Mouse (Mus musculus) ES-Bruce4 (cell line): ENCODE results near the gene Slmap. TPM values are rescaled to one million over a fixed set of nuclear protein-coding genes. Genes with fewer than 3 reads are reported as not detected.
A peak's percentile ranks its signal among the peaks of the same experiment; 100 is the strongest.

ENCODE experiments used
- H3K27ac ChIP-seq: 2 replicates; pipeline ENCODE4 v1.5.1; 2012; ENCODE audit warnings: low read length, inconsistent platforms; ENCODE audit not compliant: insufficient read depth
- H3K27me3 ChIP-seq: 2 replicates; pipeline ENCODE4 v1.6.1; 2012; ENCODE audit warnings: mild to moderate bottlenecking, low read length, inconsistent platforms; ENCODE audit not compliant: control insufficient read depth, poor library complexity, insufficient read depth, severe bottlenecking
- H3K36me3 ChIP-seq: 2 replicates; pipeline ENCODE4 v1.6.1; 2012; ENCODE audit warnings: inconsistent platforms, mild to moderate bottlenecking, low read length, moderate library complexity; ENCODE audit not compliant: control insufficient read depth, poor library complexity, insufficient read depth, severe bottlenecking
- H3K4me1 ChIP-seq: one replicate; pipeline ENCODE4 v1.8.1; 2011; ENCODE audit warnings: low read length; ENCODE audit not compliant: control insufficient read depth, insufficient read depth
- H3K4me3 ChIP-seq: 2 replicates; pipeline ENCODE4 v1.5.1; 2011; ENCODE audit warnings: low read depth, mild to moderate bottlenecking, low read length
- H3K9ac ChIP-seq: 2 replicates; pipeline ENCODE4 v1.6.1; 2012; ENCODE audit warnings: low read depth, mild to moderate bottlenecking, inconsistent platforms; ENCODE audit not compliant: poor library complexity, severe bottlenecking
- H3K9me3 ChIP-seq: replicated peaks from 2 replicates; pipeline ENCODE4 v1.6.1; 2012; ENCODE audit warnings: mild to moderate bottlenecking, low read length, inconsistent platforms; ENCODE audit not compliant: control insufficient read depth, poor library complexity, insufficient read depth, severe bottlenecking
- CTCF ChIP-seq: IDR thresholded peaks from one replicate; pipeline ENCODE4 v1.8.1; 2011; ENCODE audit warnings: low read depth, low read length
- EP300 ChIP-seq: IDR thresholded peaks from 2 replicates; pipeline ENCODE4 v1.6.1; 2011; ENCODE audit warnings: low read depth, low read length; ENCODE audit not compliant: insufficient read depth
- POLR2A ChIP-seq: IDR thresholded peaks from one replicate; pipeline ENCODE4 v1.8.1; 2011; ENCODE audit warnings: low read length; ENCODE audit not compliant: insufficient read depth
- polyA plus RNA-seq: library from polyadenylated mRNA; stranded (reverse); fragments of >200 nt; gene quantifications from 2 replicates; pipeline ENCODE4 v1.2.4, GENCODE M21; 2011; ENCODE audit warnings: low read depth; ENCODE audit not compliant: missing spikeins, insufficient read depth, insufficient read length

Gene Slmap
- polyA plus RNA-seq, 1 experiment, result 145 TPM

DNA sequence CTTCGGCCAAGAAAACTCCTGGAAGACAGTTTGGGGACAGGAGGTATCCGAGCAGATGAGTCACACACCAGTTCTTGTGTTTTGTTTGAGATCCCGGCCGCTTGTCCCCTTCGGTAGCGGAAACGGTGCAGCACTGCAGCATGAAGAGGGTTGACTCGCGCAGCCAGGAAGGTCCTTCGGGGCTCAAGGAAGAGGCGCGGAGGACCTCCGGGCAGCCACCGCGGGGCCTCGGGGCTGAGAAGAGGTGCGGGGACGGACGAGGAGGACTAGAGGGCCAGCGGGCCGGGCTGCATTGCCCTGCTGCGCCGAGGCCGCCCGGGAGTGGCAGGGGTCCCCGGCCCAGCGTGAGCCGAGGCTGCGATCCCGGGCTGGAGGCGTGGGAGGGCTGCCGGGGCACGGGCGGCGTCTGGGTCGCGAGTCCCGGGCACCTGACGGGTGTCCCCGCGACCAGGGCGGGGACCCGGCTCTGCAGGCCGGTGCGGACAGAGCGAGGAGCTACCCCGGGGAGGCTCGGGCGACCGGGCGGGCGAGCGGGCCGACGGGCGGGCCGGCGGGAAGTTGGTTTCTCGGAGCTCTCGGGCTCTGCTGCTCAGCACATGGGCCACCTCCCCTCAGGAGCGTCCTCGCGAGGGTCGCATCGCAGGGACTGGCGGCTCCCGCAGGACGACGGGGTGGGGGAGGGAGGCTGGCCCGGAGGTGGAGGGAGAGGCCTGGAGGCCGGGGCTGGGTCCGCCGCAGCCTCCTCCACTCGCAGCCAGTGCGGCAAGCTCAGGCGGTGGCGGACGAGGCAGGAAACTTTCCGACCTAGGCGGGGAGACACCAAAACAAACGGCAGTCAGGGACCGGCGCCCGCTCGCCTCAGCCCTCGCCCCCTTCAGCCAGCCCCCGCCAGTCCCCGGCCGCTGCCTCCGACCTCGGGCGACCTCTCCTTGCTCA lies 642 bp downstream of the Slmap start:
- H3K4me1 ChIP-seq, result no peaks in the 10 kb centered on the region
- H3K9ac ChIP-seq, result peak overlapping the region; percentile 87
- no peaks in the 10 kb centered on the region for H3K9me3 ChIP-seq
- H3K27ac ChIP-seq, result no peak overlapping the region
- peak overlapping the region; percentile 62 for H3K4me3 ChIP-seq
- TF ChIP-seq EP300 (no peak), POLR2A (no peak), CTCF (no peak)
- H3K36me3 ChIP-seq, result 0 out of 2 replicates have a peak, but pooled peaks cover 2% of the 10 kb centered on the region
- H3K27me3 ChIP-seq, result no peaks in the 10 kb centered on the region

DNA sequence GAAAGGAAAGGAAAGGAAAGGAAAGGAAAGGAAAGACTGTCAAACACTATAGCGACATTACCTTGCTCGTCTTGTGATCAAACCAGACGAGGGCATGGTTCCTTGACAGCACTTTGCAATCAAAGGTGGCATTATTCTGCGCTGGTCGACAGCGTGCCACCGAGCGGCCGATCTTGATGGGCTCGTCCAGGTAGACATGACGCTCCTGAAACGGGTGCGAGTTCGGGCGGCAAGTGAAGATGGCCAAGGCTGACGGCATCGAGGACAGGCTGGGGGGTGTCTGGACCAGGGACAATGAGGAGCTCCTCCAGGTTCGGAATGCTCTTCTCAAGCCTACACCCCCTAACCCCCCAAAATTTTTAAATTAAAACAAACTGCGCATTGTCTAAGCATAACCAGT lies 1.5 kb downstream of the Slmap start:
- peaks cover 7% of the 10 kb centered on the region; the same call in 1 of the 2 replicates for H3K36me3 ChIP-seq
- H3K9me3 ChIP-seq, result no peaks in the 10 kb centered on the region
- H3K4me1 ChIP-seq, result no peaks in the 10 kb centered on the region
- H3K27ac ChIP-seq, result no peak overlapping the region
- H3K4me3 ChIP-seq, result peak overlapping the region; percentile 62
- H3K9ac ChIP-seq, result peak overlapping the region; percentile 87
- TF ChIP-seq POLR2A, result no peak
- TF ChIP-seq CTCF, result no peak
- no peak for TF ChIP-seq EP300
- H3K27me3 ChIP-seq, result no peaks in the 10 kb centered on the region

DNA sequence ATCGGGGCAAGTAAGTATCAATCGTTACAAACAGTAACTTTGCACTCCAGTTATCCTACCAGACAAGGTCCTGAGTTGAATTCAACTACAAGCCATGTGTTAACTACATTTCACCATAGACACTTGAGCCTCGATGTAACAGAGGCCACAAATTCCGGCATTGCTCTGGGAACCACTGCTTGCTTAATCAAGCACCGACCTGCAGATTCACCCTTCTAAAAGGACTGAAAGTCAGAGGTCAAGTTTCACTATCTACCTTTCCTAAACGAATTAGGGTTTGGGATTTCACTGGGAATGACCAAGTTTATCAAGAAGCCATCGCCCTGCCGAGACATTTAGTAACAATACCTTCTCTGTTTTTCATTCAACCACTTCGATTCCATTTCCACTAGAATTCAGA lies 2.0 kb downstream of the Slmap start:
- H3K9ac ChIP-seq, result 0 out of 2 replicates have a peak overlapping the region, but pooled peaks have one; percentile 87
- H3K4me3 ChIP-seq, result peak overlapping the region; percentile 38; the same call in 1 of the 2 replicates
- TF ChIP-seq POLR2A, result no peak
- no peak for TF ChIP-seq CTCF
- no peak for TF ChIP-seq EP300
- no peaks in the 10 kb centered on the region for H3K27me3 ChIP-seq
- no peak overlapping the region for H3K27ac ChIP-seq
- peaks cover 7% of the 10 kb centered on the region; the same call in 1 of the 2 replicates for H3K36me3 ChIP-seq
- H3K9me3 ChIP-seq, result no peaks in the 10 kb centered on the region
- no peaks in the 10 kb centered on the region for H3K4me1 ChIP-seq

DNA sequence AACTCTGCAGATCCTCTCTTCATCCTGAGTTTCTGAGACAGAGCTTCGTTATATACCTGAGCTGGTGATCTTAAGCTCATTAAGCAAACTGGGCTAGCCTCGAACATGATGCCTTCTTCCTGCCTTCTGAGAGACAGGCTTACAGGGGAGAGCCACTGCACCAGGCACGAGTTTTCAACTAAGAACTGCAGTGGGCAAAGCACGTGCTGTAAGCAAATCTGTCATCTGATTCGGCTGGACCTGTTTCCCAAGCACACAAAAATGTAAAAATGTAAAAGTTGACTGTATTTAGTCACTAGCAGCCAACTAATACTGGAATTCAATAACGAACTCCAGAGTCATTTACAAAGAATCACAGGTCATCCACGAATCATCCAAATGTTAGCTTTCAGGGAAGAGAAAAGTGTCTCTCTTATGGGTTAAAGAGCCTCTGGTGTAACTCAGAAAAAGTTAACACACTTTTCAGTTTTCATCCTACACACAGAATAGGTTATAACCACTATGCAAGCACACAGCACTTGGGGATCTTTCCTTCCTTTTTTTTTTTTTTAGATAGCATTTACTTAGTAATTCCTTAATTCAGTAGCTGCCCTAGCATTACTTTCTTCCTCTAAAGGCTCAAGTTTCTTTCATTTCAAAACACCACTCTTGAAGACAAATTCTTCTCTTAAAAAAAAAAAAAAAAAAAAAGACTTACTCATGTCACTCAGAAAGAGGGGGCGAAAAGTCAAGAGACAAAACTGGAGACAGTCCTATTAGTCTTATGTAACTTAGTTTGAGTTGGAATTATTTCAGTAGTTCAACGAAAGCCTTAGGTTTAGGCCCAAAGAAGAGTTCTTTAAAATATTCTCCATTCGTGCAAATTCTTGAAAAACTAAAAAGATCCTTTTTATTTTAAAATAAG lies 3.1 kb downstream of the Slmap start:
- H3K4me3 ChIP-seq, result no peak overlapping the region
- H3K4me1 ChIP-seq, result no peaks in the 10 kb centered on the region
- no peak overlapping the region for H3K27ac ChIP-seq
- no peaks in the 10 kb centered on the region for H3K9me3 ChIP-seq
- TF ChIP-seq POLR2A, result no peak
- no peak for TF ChIP-seq EP300
- no peak for TF ChIP-seq CTCF
- no peaks in the 10 kb centered on the region for H3K27me3 ChIP-seq
- H3K36me3 ChIP-seq, result peaks cover 10% of the 10 kb centered on the region; the same call in 1 of the 2 replicates
- H3K9ac ChIP-seq, result no peak overlapping the region

DNA sequence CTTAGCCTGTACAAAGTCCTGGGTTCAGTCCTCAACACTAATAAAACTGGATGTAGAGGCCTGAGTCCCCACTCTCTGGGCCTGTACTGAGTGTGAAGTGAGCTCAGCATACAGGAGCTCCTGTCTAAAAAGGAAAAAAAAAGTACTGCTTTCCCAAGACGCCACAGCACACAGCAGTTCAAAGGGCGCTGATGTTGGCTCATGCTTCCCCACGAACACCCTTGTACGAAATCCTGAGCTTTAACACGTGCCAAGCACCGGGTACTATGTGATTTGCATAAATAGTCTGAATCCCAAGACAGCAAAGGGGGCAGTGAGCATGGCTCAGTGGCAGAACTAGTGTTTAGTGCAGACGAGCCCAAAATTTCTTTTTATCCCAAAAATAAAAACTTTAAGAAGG lies 4.4 kb downstream of the Slmap start:
- Histone ChIP-seq H3K9ac (no peak overlapping the region), H3K27me3 (no peaks in the 10 kb centered on the region)

DNA sequence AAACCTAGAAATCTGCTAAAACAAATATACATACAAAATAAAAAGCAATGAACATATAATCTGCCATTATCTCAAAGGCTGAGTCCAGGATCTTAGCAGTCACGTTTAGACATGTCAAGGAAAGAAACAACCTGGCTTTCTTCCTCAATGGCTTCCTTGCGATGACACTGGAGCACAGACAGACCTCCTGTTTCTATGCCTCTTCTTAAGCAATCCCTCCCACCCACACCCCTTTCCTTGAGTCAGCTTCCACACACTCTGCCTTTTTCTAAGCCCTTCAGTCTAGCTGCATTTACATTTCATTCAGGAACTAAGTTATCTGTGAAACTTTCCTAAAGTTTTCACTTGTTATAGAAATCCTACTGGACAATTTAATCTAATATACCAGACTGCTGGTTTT lies 6.4 kb downstream of the Slmap start:
- no peak overlapping the region for H3K4me3 ChIP-seq

More for the DNA sequence above, 4.4 kb downstream of the Slmap start:
- Histone ChIP-seq H3K36me3 (peaks cover 10% of the 10 kb centered on the region; the same call in 1 of the 2 replicates), H3K27ac (no peak overlapping the region), H3K9me3 (no peaks in the 10 kb centered on the region), H3K4me3 (no peak overlapping the region), H3K4me1 (no peaks in the 10 kb centered on the region)
- no peak for TF ChIP-seq POLR2A

More for the DNA sequence above, 6.4 kb downstream of the Slmap start:
- Histone ChIP-seq H3K4me1 (no peaks in the 10 kb centered on the region), H3K36me3 (peaks cover 10% of the 10 kb centered on the region; the same call in 1 of the 2 replicates), H3K9me3 (no peaks in the 10 kb centered on the region), H3K27me3 (no peaks in the 10 kb centered on the region), H3K27ac (no peak overlapping the region), H3K9ac (no peak overlapping the region)
- TF ChIP-seq POLR2A (no peak), CTCF (no peak), EP300 (no peak)
